Mouse (Mus musculus): ENCODE measurements around the gene Ppp1r9a.

- TF ChIP-seq USF1 (IDR thresholded peaks at IDR 0.05; ENCODE audit: low read depth, low read length) = no peak
- no peak for TF ChIP-seq POLR2A (IDR thresholded peaks at IDR 0.05; ENCODE audit: control insufficient read depth in 1 of 2, insufficient read depth in 1 of 2, low read depth in 1 of 2, low read length in 2 of 2, poor library complexity in 1 of 2)
- no peak for TF ChIP-seq CTCF (IDR thresholded peaks at IDR 0.05 in 2 of 3, conservative IDR thresholded peaks at IDR 0.05 in 1 of 3; ENCODE audit: control insufficient read depth in 1 of 3, insufficient read depth in 1 of 3, low read depth in 2 of 3, low read length in 3 of 3, poor library complexity in 1 of 3, severe bottlenecking in 1 of 3)
- no peak for TF ChIP-seq GABPA (IDR thresholded peaks at IDR 0.05; ENCODE audit: low read depth, low read length)
- TF ChIP-seq SIN3A (IDR thresholded peaks at IDR 0.05; ENCODE audit: low read length) = no peak
These were observed 36.2 kb downstream of the Ppp1r9a start for GRCm38 (mm10) chr6:4938901-4939300.
